Mouse (Mus musculus) common myeloid progenitor, adult 5-6 weeks (primary cell): Measurements from ENCODE around the gene Slc41a2. TPM values are rescaled to one million over a fixed set of nuclear protein-coding genes. Genes with fewer than 3 reads are reported as not detected.

Source experiments
- ATAC-seq: replicated peaks from 2 replicates; pipeline ENCODE4 v1.8.0; 2016; ENCODE audit warnings: low read depth, mild to moderate bottlenecking, moderate TSS enrichment, inconsistent platforms; ENCODE audit not compliant: poor library complexity, severe bottlenecking
- total RNA-seq: library from RNA; stranded (forward); fragments of 200-1000, 187-1606 nt; gene quantifications from 2 replicates; pipeline ENCODE4 v1.2.3, GENCODE M21; 2017

Gene Slc41a2
- total RNA-seq, 1 experiment from 2014 or later = not detected

DNA sequence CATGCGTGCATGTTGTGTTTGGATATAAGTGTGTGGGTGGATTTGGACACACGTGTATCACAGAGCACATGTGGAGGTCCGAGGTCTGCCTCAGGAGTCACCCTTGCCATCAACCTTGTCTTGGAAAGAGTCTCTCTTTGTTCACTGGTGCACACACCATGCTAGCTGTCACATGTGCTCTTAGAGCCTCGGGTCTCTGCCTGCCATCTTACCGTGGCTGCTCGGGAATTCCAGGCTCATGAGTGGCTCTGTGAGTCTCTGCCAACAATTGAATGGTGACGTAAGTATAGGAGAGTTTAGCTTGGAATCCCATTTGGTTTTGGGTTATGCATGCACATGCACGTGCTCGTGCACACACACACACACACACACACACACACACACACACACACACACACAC is 138.4 kb downstream of the Slc41a2 start:
- ATAC-seq = no peak

- ATAC-seq = no peak
These were observed 139.0 kb downstream of the Slc41a2 start for GRCm38 (mm10) chr10:83198692-83199091.

DNA sequence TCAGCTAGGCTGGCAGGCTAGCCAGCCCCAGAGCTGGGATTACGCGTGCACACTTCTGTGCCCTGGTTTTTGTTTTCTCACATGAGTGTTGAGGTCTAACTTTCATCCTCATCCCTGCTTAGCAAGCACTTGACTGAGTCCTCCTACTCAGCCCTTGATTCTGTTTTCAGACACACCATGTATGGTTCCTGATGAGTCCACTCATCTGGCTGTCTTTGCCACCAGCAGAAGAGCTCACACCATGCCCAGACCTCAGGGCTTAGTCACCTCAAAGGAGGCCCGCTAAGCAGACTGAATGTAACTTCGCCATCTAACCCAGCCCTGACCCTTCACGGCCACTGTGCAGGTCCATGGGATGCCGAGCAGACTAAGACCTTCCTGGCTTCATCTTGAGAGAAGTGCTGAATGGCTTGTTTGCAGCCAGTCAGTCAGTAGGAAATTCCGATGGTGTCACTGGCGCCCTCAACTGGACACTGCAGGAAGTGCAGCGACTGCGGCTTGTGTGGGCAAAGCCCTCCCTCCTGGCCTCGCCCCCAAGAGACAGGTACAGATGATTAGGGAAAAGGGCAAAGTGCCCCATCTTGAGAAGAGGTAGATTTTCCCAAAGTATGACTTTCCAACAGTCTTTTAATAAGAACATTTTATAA is 139.9 kb downstream of the Slc41a2 start:
- peak; percentile 83 for ATAC-seq

DNA sequence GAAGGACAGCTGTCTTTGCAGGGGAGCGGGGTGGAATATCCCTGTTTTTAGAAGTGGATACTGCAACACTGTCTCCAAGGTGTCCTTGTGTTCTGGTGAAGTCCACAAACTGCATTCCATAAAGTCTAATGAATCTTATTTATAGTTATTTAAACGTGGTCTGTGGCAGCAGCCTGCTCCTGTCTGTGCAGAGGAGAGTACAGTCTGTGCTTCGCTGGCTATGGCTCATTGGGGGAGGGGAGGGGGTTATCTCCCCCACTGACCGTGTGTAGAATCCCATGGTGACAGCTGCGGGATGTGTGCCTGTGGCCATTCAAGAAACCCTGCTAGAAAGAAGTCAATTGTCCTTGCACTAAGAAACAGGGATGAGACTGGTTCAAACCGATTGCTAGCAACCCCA is 145.7 kb downstream of the Slc41a2 start:
- no peak for ATAC-seq

DNA sequence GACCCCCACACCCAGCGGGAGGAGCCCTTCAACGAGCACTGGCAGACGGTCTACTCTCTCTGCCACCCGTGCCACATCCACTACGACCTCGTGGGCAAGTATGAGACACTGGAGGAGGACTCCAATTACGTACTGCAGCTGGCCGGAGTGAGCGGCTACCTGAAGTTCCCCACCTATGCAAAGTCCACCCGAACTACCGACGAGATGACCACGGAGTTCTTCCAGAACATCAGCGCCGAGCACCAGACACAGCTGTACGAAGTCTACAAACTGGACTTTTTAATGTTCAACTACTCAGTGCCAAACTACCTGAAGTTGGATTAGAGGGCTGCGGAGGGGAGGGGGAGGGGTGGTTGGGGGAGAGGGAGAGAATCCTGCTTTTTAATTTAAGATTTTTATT is 146.2 kb downstream of the Slc41a2 start:
- ATAC-seq = no peak

GRCm38 (mm10) chr10:83189071-83189470 is 148.6 kb downstream of the Slc41a2 start:
- no peak for ATAC-seq

DNA sequence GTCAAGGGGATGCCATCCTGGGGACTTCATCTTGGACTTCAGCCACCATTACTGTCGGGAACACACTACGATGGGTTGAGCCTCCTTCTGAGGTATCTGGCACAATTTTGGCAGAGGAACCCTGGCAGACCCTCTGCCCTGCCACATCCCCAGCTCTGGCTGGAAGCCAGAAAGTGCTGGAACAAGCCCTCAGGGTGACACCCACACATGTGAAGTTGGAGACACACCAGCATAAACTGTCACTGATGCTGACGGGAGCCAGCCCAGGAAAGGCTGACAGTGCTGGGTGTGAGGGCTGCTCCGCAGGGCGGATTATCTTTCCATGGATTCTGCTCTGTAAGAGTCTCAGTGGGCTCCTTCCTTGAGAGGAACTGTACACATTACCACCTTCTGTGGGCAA is 150.7 kb downstream of the Slc41a2 start:
- ATAC-seq = no peak

DNA sequence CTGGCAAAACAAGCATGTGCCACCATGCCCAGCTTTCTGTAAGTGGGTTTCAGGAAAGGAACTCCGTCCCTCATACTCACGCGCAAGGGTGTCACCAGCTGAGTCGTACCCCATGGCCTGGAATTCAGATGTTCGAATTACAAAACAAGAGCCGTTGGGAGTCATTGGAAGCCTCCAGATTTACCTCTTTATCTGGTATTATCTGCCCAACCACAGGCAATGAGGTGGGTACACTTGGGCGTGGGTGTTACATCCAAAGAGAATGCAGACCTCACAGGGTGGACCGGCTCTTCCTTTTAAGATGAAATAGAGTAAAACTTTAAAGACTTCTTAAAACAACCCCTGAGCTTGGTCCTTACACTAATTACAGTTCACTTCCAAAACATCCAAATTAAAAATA is 151.5 kb downstream of the Slc41a2 start:
- no peak for ATAC-seq

DNA sequence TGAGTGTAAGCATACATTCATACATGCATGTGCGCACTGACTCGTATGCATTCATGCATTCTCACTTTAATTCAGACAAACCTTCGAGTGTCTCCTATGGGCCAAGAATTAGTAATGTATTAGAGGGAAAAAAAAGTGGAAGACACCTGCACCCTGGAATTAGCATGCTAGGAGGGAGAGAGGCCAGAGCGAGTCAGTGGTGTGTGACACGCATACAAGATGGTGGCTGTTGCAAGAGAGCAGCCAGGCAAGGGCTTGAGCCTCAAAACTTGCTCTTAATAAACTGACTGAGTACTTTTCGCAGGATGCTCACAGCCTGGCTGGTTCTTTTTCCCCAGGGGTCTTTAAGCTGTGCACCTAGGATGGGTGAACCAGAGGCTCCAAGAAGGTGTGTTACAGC is 152.6 kb downstream of the Slc41a2 start:
- ATAC-seq = no peak

- peak; percentile 31 for ATAC-seq
These were observed 153.1 kb downstream of the Slc41a2 start for GRCm38 (mm10) chr10:83184480-83185069.

DNA sequence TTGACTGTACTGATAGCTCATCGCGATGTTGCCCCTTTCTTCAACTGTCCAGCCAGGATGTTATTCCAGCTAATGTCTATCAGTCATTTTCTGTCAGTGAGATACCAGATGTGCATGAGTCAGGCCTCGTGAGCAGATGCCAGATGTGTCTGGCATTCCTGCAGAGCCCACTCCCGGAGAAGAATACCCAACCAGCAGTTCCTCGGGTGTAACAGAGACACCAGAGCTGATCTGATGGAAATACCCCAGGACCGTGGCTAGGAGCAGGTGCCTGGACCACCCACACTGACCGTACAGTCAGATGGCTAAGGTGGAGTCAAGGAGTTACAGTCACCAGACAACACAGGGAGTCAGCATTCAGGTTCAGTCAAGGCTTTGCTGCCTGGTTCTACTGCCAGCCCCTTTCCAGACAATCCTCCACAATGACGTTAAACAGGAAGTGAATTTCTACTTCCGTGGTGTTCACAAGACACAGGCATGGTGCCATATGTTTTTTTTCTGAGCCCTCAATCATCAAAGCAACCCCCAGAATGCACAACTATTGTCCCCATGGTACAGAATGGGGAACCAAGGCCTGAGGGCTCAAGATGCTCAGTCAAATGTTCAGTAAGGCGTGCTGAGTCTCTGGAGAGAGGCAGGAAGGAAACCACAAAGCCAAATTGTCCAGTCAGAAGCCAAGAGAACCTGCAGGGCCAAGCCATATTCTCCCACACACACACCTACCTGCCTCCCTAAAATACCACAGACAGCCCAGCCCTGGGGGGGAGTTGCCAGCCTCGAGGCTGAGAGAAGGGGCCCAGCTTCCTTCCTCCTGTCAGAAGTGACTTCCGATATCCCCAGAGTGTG is 153.8 kb downstream of the Slc41a2 start:
- ATAC-seq = peak; percentile 78

- ATAC-seq = 0 out of 2 replicates have a peak, but pooled peaks have one; percentile 15
These were observed 155.1 kb downstream of the Slc41a2 start for GRCm38 (mm10) chr10:83182573-83182960.

- ATAC-seq = no peak
These were observed 155.7 kb downstream of the Slc41a2 start for GRCm38 (mm10) chr10:83181831-83182572.

Other genes with a start within 250 kb of the Slc41a2 start
- gene D10Wsu102e, start 22.3 kb upstream of the Slc41a2 start, total RNA-seq = 1.3 and 1.4 TPM in 2 replicates
- gene Aldh1l2, start 196.3 kb upstream of the Slc41a2 start, total RNA-seq = not detected in 2 replicates
- 37.1 and 45.0 TPM in 2 replicates for gene Washc4, start 205.9 kb upstream of the Slc41a2 start, total RNA-seq